Mouse (Mus musculus): Measurements from ENCODE around the gene Gm20870. TPM values are rescaled to one million over a fixed set of nuclear protein-coding genes. Genes with fewer than 3 reads are reported as not detected.

Gene Gm20870
- polyA plus RNA-seq (2014; fragmentation: Illumina TruSeq; extraction: RNeasy Lipid Tissue Mini Kit (QIAGEN cat#74804)): not detected

GRCm38 (mm10) chrY:71691743-71692142, at the start of gene Gm20870:
Gene Gm20870, plus strand, starts transcription at chrY:71692043.

Other genes starting within 250 kb of the Gm20870 start
- gene Gm20869, start 222.6 kb upstream of the Gm20870 start, polyA plus RNA-seq (2014; fragmentation: Illumina TruSeq; extraction: RNeasy Lipid Tissue Mini Kit (QIAGEN cat#74804)): not detected

Measured in ovary, adult 10 weeks (tissue).